Mouse (Mus musculus) liver, adult 2 months (tissue): Measurements from ENCODE around the gene Kif1b.

ENCODE experiments used
- CTCF ChIP-seq: fragments of 200-500 bp; IDR thresholded peaks from 2 replicates; pipeline ENCODE4 v1.5.1; 2011; ENCODE audit warnings: low read depth, low read length, control low read depth
- POLR2A ChIP-seq: fragments of 200-500 bp; IDR thresholded peaks from 2 replicates; pipeline ENCODE4 v1.6.1; 2011; ENCODE audit warnings: low read length, control low read depth; ENCODE audit not compliant: insufficient read depth; ENCODE audit errors: extremely low read depth

DNA sequence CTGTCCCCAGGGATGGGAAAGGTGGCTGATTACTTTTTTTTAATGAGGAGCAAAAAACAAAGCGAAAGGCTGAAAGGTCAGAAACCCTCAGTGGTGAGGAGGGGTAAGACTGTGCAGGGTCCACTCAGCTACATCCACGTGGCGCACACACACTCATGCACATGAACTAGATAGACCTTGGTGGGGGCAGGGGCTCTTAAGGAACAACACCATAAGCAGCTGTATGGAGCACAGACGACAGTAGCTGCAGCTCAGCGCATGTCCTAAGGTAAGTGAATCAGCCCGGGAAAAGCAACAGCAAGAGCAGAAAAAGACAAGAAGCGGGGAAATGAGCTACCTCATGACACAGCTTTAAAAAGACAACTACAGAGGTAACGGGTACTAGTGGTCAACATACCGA lies 44.3 kb downstream of the Kif1b start:
- TF ChIP-seq POLR2A (no peak), CTCF (no peak)
